Mouse (Mus musculus) heart, adult 2 months (tissue): ENCODE results near the gene Acvrl1.

Experiments used
- CTCF ChIP-seq: fragments of 200-600 bp; IDR thresholded peaks from 2 replicates; pipeline ENCODE4 v1.8.1; 2022; ENCODE audit warnings: antibody characterized with exemption, mild to moderate bottlenecking, moderate library complexity
- POLR2A ChIP-seq: fragments of 200-500 bp; IDR thresholded peaks from 2 replicates; pipeline ENCODE4 v1.6.1; 2011; ENCODE audit warnings: mild to moderate bottlenecking, low read depth, low read length, control low read depth; ENCODE audit not compliant: insufficient read depth

DNA sequence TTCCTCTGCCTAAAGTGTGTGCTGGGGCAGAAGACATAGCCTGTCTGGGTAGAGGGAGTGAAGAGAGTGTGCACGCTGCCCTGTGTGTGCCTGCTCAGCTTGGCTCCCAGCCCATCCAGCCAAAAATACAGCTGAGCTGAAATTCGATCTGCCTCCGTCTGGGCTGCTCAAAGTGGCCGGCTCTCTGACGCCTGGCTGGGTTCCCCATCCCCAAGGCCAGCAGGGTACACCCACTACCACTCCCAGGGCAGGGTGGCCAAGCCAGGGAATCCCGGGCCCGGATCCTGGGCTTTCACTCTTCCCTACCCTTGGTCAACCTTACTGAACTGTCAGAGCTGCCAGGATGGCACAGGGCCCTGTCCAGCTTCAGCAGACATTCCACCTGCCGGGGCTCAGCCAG, 15.2 kb downstream of the Acvrl1 start:
- TF ChIP-seq CTCF: no peak
- no peak for TF ChIP-seq POLR2A
